In genomic region chr4:117393027-117393426, GRCm38 (mm10) we compare ENCODE assay signal across 28 mouse cellular contexts.
A peak's percentile ranks its signal among the peaks of the same experiment; 100 is the strongest.
DNase-seq lines count a peak whose midpoint lies in the region; ATAC-seq and TF ChIP-seq lines count a peak whose summit lies in the region.
"Had no signal": no experiment of that assay in that cellular context is flagged by ENCODE, and none has a peak within 500 bp of the region (broad histone marks: within the 10 kb centered on the region; RNA-seq: fewer than 3 reads in every experiment).

No protein-coding gene starts in this region.

- peak; percentile 47 for DNase-seq in embryo, embryonic 11 days
- DNase-seq in embryo, embryonic 9.5 days (ENCODE audit: extremely low spot score): no peak
- DNase-seq in layer of hippocampus, adult 2 months (ENCODE audit: low spot score in 2 of 2): no peak
- no peak for DNase-seq in layer of hippocampus, postnatal 10 days (ENCODE audit: low spot score in 2 of 2)
- DNase-seq in limb, embryonic 14.5 days (ENCODE audit: low spot score): no peak
- DNase-seq in heart, postnatal 4 days: no peak
- DNase-seq: adrenal gland, postnatal 10 days; cerebellum, adult 11 months; cerebellum, adult 9-10 months; cerebellum, postnatal 36 days; gastrocnemius, postnatal 10 days; heart, postnatal 10 days; kidney, adult 11 months; kidney, postnatal 36 days; layer of hippocampus, postnatal 36 days; liver, embryonic 13.5 days; lung, adult 2 months; lung, postnatal 10 days; retina, postnatal 1 day; right cerebral cortex, postnatal 14 days; thymus, postnatal 4 days had no signal

- peaks cover 24% of the 10 kb centered on the region for H3K4me1 ChIP-seq in embryonic facial prominence, embryonic 12.5 days
- H3K4me1 ChIP-seq in limb, embryonic 14.5 days (ENCODE audit: control insufficient read depth, insufficient read depth, low read length): peaks cover 38% of the 10 kb centered on the region

- TF ChIP-seq POLR2A in limb, embryonic 14.5 days (IDR thresholded peaks at IDR 0.05; ENCODE audit: borderline replicate concordance, extremely low read depth, insufficient read depth, insufficient read length): no peak

- 55% methylated on average over 7 of the region's 7 CpGs for WGBS in embryonic facial prominence, embryonic 12.5 days
- 31% methylated on average over 7 of the region's 7 CpGs for WGBS in limb, embryonic 14.5 days

- ATAC-seq in embryonic facial prominence, embryonic 12.5 days (ENCODE audit: insufficient number of reproducible peaks, insufficient read depth, low FRiP score, low TSS enrichment): 0 out of 2 replicates have a peak, but pooled peaks have one; percentile 35
- peak; percentile 10; the same call in 1 of the 2 replicates for ATAC-seq in limb, embryonic 14.5 days (ENCODE audit: low FRiP score, low read depth)
- ATAC-seq: inflammation-experienced regulatory T-cells, adult 6 months had no signal

- H3K4me3 ChIP-seq in layer of hippocampus, adult 2 months: no peak overlapping the region
- no peak overlapping the region for H3K4me3 ChIP-seq in embryonic facial prominence, embryonic 12.5 days
- no peak overlapping the region for H3K4me3 ChIP-seq in limb, embryonic 14.5 days (replicated peaks; ENCODE audit: low read length)
- H3K4me3 ChIP-seq: heart, embryonic 13.5 days; hindbrain, embryonic 12.5 days; limb, embryonic 15.5 days; liver, embryonic 13.5 days had no signal

- H3K9me3 ChIP-seq in embryonic facial prominence, embryonic 12.5 days: no peaks in the 10 kb centered on the region
- no peaks in the 10 kb centered on the region for H3K9me3 ChIP-seq in limb, embryonic 14.5 days (ENCODE audit: control insufficient read depth, low read length)
- H3K9me3 ChIP-seq: G1E; heart, embryonic 13.5 days; hindbrain, embryonic 12.5 days; limb, embryonic 15.5 days; liver, embryonic 13.5 days had no signal

- H3K27me3 ChIP-seq in embryonic facial prominence, embryonic 12.5 days: peaks cover 8% of the 10 kb centered on the region; the same call in 1 of the 2 replicates
- H3K27me3 ChIP-seq in limb, embryonic 14.5 days (ENCODE audit: control insufficient read depth, insufficient read depth, low read length): no peaks in the 10 kb centered on the region

- TF ChIP-seq CTCF in layer of hippocampus, adult 2 months (conservative IDR thresholded peaks at IDR 0.05): no peak

- peak overlapping the region; percentile 48 for H3K27ac ChIP-seq in layer of hippocampus, adult 2 months
- no peak overlapping the region for H3K27ac ChIP-seq in embryonic facial prominence, embryonic 12.5 days
- 0 out of 2 replicates have a peak overlapping the region, but pooled peaks have one; percentile 26 for H3K27ac ChIP-seq in limb, embryonic 14.5 days (replicated peaks; ENCODE audit: low read depth, low read length)
- H3K27ac ChIP-seq: heart, embryonic 13.5 days; limb, embryonic 15.5 days; liver, embryonic 13.5 days; macrophage had no signal

- H3K36me3 ChIP-seq in embryonic facial prominence, embryonic 12.5 days: no peaks in the 10 kb centered on the region
- no peaks in the 10 kb centered on the region for H3K36me3 ChIP-seq in limb, embryonic 14.5 days (ENCODE audit: control insufficient read depth, insufficient read depth, low read length)
- H3K36me3 ChIP-seq: G1E; heart, embryonic 13.5 days; hindbrain, embryonic 12.5 days; limb, embryonic 15.5 days; liver, embryonic 13.5 days had no signal

- no peak overlapping the region for H3K9ac ChIP-seq in embryonic facial prominence, embryonic 12.5 days
- no peak overlapping the region for H3K9ac ChIP-seq in limb, embryonic 14.5 days (ENCODE audit: low read depth, low read length, severe bottlenecking)
- H3K9ac ChIP-seq: heart, embryonic 13.5 days; hindbrain, embryonic 12.5 days; limb, embryonic 15.5 days; liver, embryonic 13.5 days had no signal

- no peak overlapping the region for H3K4me2 ChIP-seq in embryonic facial prominence, embryonic 12.5 days (replicated peaks)
- H3K4me2 ChIP-seq in limb, embryonic 14.5 days (replicated peaks; ENCODE audit: low read depth, low read length, severe bottlenecking): no peak overlapping the region
- H3K4me2 ChIP-seq: hindbrain, embryonic 12.5 days; limb, embryonic 15.5 days had no signal
